Mouse (Mus musculus) midbrain, embryonic 10.5 days (tissue): ENCODE data around the gene Trim46. TPM values are rescaled to one million over a fixed set of nuclear protein-coding genes. Genes with fewer than 3 reads are reported as not detected.

Experiments
- DNase-seq: peaks from one replicate; pipeline ENCODE4 v3.0.0-alpha.2; 2017; ENCODE audit warnings: low spot score
- H3K27ac ChIP-seq: fragments of 300-500 bp; sonication (generic); replicated peaks from 2 replicates; pipeline ENCODE4 v1.5.1; 2016; ENCODE audit warnings: mild to moderate bottlenecking
- H3K27me3 ChIP-seq: fragments of 300-500 bp; sonication (generic); 2 replicates; pipeline ENCODE4 v1.6.1; 2016; ENCODE audit warnings: low read depth, mild to moderate bottlenecking; ENCODE audit not compliant: poor library complexity, severe bottlenecking
- H3K36me3 ChIP-seq: fragments of 300-500 bp; sonication (generic); 2 replicates; pipeline ENCODE4 v1.6.1; 2016; ENCODE audit warnings: mild to moderate bottlenecking, moderate library complexity
- H3K4me1 ChIP-seq: fragments of 300-500 bp; sonication (generic); 2 replicates; pipeline ENCODE4 v1.6.1; 2016
- H3K4me3 ChIP-seq: fragments of 300-500 bp; sonication (generic); 2 replicates; pipeline ENCODE4 v1.5.1; 2016; ENCODE audit warnings: mild to moderate bottlenecking, moderate library complexity
- H3K9me3 ChIP-seq: fragments of 300-500 bp; sonication (generic); replicated peaks from 2 replicates; pipeline ENCODE4 v1.6.1; 2016; ENCODE audit warnings: mild to moderate bottlenecking
- WGBS: fragments of 180-500 bp; shearing (Covaris S2); methylation state at CpG from one replicate; pipeline ENCODE4 v1.1.7; 2016; 5-methylcytosine and 5-hydroxymethylcytosine counted together
- polyA plus RNA-seq: library from polyadenylated mRNA; unstranded; fragments of >200 nt; fragmentation: Nextera tagmentation; extraction: Ambion mirVana; gene quantifications from 2 replicates; pipeline ENCODE4 v1.2.1, GENCODE M21; 2016

The Trim46 gene
- polyA plus RNA-seq, 1 experiment from 2014 or later: 5.7 TPM

DNA sequence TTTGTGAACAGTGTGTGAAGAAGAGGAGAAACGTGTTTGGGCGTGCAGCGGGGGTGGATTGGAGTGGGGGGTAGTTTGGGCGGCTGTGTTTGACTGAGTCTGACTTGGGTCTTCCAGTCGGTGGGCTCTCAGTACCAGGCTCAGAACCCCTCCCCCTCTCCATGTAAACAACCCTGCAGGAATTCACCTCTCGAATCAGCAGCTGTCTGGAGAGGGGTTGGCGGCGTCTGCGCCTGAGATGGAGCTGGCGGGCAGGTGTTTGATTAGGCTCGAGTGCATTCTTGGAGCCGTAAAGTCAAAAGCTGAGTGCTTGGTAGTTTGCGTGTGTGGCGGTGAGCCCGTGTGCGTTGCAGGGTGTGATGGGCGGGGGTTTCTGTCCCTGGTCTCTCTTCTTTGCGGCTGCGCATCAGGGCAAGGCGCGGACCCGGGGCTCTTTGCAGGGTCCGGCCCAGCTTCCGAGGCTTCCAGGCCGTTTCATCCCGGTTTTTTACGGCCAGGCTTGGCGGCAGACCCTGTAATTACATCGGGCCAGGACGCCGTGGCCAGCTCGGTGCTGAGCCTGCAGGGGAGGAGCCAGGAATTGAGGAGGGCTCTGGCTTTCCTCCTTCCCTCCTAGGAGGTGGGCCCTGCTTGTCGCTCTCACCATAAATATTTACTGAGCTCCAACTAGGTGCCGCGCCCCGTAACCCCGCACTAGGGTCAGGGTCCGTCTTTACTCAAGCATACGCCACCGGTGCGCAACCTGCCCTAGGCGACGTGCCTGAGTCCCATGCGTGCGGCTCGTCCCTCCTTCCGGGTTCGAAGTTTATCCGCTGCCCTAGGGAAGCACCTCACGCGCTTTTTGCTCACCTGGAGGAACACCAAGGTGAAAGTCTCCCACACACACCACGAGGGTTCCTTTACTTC, 34.8 kb upstream of the Trim46 start, which contains the start of gene Efna1:
Gene Efna1, minus strand, starts transcription at position 537 of the 906 bp plus-strand sequence.
- Histone ChIP-seq H3K27me3 (peaks cover 72% of the 10 kb centered on the region), H3K27ac (peak within 1 kb of the TSS; percentile 74), H3K4me1 (peaks cover 46% of the 10 kb centered on the region)

GRCm38 (mm10) chr3:89280050-89280605, 34.0 kb upstream of the Trim46 start:
- under 1% methylated on average over 29 of the region's 29 CpGs for WGBS
- peak; percentile 34 for DNase-seq
- peak overlapping the region; percentile 74 for H3K27ac ChIP-seq
- peaks cover 46% of the 10 kb centered on the region for H3K4me1 ChIP-seq
- no peaks in the 10 kb centered on the region for H3K9me3 ChIP-seq
- H3K4me3 ChIP-seq: peak overlapping the region; percentile 61
- H3K36me3 ChIP-seq: no peaks in the 10 kb centered on the region
- peaks cover 76% of the 10 kb centered on the region for H3K27me3 ChIP-seq

More for the DNA sequence above, 34.8 kb upstream of the Trim46 start, which contains the start of gene Efna1:
- Histone ChIP-seq H3K36me3 (no peaks in the 10 kb centered on the region), H3K9me3 (no peaks in the 10 kb centered on the region), H3K4me3 (peak within 1 kb of the TSS; percentile 61)
- DNase-seq: peak; percentile 64
- WGBS: under 1% methylated on average over 52 of the region's 52 CpGs

GRCm38 (mm10) chr3:89279153-89279890, 33.2 kb upstream of the Trim46 start:
- peak overlapping the region; percentile 74 for H3K27ac ChIP-seq
- no peaks in the 10 kb centered on the region for H3K36me3 ChIP-seq
- no peaks in the 10 kb centered on the region for H3K9me3 ChIP-seq
- 2% methylated on average over 35 of the region's 35 CpGs for WGBS
- DNase-seq: peak; percentile 76
- H3K4me3 ChIP-seq: peak overlapping the region; percentile 61
- peaks cover 46% of the 10 kb centered on the region for H3K4me1 ChIP-seq
- H3K27me3 ChIP-seq: peaks cover 72% of the 10 kb centered on the region

DNA sequence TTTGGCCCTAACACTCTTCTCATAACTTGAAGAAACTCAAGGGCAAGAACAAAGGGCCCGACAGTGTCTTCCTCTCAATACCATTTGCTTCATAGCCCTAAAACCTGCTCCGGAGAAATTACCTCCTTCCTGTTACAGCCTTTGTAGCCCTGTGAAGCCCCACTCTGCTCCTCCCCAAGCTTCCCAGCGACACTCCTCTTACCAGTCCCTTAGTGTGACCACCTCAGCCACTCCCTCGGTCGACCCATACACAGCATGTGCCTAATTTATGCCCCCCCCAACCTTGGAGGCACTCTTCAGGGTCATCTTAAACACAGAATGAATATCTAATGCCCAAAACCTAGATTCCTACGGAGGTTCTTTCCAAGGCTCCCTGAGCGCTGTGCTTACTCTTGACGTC, 32.5 kb upstream of the Trim46 start:
- Histone ChIP-seq H3K27me3 (peaks cover 72% of the 10 kb centered on the region), H3K4me1 (peaks cover 46% of the 10 kb centered on the region), H3K4me3 (peak overlapping the region; percentile 61), H3K36me3 (no peaks in the 10 kb centered on the region), H3K27ac (no peak overlapping the region), H3K9me3 (no peaks in the 10 kb centered on the region)
- no peak for DNase-seq
- 23% methylated on average over 8 of the region's 8 CpGs for WGBS

- WGBS: 61% methylated on average over 7 of the region's 7 CpGs
- no peaks in the 10 kb centered on the region for H3K9me3 ChIP-seq
- peaks cover 72% of the 10 kb centered on the region for H3K27me3 ChIP-seq
- 0 out of 2 replicates have a peak overlapping the region, but pooled peaks have one; percentile 5 for H3K4me3 ChIP-seq
- no peak for DNase-seq
- peaks cover 46% of the 10 kb centered on the region for H3K4me1 ChIP-seq
- no peaks in the 10 kb centered on the region for H3K36me3 ChIP-seq
- no peak overlapping the region for H3K27ac ChIP-seq
Observed at GRCm38 (mm10) chr3:89278107-89278506, 32.0 kb upstream of the Trim46 start.

DNA sequence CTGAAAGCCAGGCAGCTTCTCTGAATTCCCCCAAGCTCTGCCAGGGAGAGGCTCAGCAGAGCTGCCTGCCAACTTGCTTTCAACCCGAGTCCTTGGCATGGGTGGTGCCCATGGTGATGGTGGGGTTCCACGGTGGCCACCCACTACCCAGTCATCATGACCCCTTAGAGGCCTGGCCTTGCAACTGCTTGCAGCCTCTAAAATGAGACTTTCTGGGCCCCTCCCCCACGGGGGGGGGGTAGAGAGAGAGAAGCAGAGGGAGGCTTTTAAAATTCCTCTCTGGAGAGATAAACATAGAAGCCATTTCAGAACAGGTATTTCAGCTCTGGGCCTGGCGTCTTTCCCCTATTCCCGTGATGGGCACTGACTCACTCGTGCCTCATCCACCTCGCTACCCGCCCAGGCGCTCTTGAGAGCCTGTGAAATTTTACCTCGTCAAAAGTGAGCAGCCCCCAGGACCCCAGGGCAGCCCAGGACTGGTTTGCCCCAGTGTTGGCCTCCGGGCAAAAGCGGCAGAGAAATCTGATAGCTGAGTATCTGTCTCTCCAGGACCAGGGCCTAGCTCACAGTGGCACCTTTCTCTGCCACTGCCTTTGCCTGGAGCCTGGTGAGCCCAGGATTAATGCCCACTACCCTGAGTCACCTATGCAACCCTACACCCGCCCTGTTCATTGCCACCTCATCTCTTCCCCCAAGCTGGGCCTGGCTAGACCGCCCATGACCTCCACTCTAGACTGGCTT, 31.3 kb upstream of the Trim46 start:
- peaks cover 46% of the 10 kb centered on the region for H3K4me1 ChIP-seq
- no peaks in the 10 kb centered on the region for H3K9me3 ChIP-seq
- no peak for DNase-seq
- 57% methylated on average over 14 of the region's 14 CpGs for WGBS
- no peaks in the 10 kb centered on the region for H3K36me3 ChIP-seq
- H3K27me3 ChIP-seq: peaks cover 72% of the 10 kb centered on the region
- H3K27ac ChIP-seq: peak overlapping the region; percentile 25; the same call in 1 of the 2 replicates
- H3K4me3 ChIP-seq: peak overlapping the region; percentile 22

DNA sequence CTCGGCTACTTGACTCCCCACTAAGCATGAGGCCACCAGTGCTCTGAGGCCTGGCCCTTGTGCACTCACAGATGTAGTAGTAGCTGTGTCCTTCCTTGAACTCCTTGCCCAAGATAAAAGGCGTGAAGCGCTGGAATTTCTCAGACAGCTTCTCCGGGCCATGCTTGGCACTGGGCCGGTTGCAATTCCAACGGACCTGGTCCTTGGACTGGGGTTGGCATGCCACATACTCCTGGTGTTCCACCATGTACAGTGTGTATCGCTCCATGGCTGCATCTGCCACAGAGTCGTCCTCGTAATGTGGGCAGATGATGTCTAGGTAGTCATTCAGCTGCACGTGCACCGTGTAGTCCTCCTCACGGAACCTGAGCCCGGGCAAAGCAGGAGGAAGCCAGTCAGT, 30.0 kb upstream of the Trim46 start:
- Histone ChIP-seq H3K4me1 (peaks cover 33% of the 10 kb centered on the region), H3K9me3 (no peaks in the 10 kb centered on the region), H3K27me3 (peaks cover 73% of the 10 kb centered on the region), H3K4me3 (no peak overlapping the region), H3K27ac (no peak overlapping the region), H3K36me3 (no peaks in the 10 kb centered on the region)
- 90% methylated on average over 13 of the region's 13 CpGs for WGBS
- DNase-seq: no peak

- Histone ChIP-seq H3K4me3 (no peak overlapping the region), H3K27ac (no peak overlapping the region; the same call in 1 of the 2 replicates), H3K4me1 (peaks cover 39% of the 10 kb centered on the region), H3K9me3 (no peaks in the 10 kb centered on the region), H3K36me3 (peaks cover 5% of the 10 kb centered on the region; the same call in 1 of the 2 replicates), H3K27me3 (peaks cover 54% of the 10 kb centered on the region)
- 77% methylated on average over 6 of the region's 6 CpGs for WGBS
- no peak for DNase-seq
Observed at GRCm38 (mm10) chr3:89271760-89272159, 25.7 kb upstream of the Trim46 start.

DNA sequence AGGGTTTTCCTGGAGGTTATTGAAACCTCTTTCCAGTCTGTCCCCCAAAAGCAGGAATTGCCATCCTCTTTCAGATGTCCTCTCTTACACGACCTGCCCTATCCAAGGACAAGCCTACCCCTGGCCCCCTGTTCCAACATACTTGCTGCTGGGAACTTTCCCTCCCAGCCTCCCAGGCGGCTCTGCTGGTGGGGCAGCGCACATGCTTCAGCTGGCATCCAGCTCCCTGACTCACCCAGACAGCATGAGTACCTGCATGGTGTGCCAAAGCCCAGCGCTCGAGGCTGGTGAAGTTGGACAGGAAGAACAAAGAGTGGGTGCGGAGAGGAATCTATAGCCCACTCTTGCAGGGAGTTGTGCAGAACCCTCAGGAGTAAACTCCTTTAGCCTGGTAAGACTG, 24.8 kb upstream of the Trim46 start:
- peak overlapping the region; percentile 86 for H3K27ac ChIP-seq
- H3K9me3 ChIP-seq: no peaks in the 10 kb centered on the region
- peak overlapping the region; percentile 66 for H3K4me3 ChIP-seq
- no peak for DNase-seq
- H3K4me1 ChIP-seq: peaks cover 44% of the 10 kb centered on the region
- WGBS: 72% methylated on average over 6 of the region's 6 CpGs
- H3K27me3 ChIP-seq: peaks cover 46% of the 10 kb centered on the region
- peaks cover 5% of the 10 kb centered on the region; the same call in 1 of the 2 replicates for H3K36me3 ChIP-seq

GRCm38 (mm10) chr3:89270051-89270755, 24.1 kb upstream of the Trim46 start, which contains the start of gene Slc50a1:
Gene Slc50a1 (minus strand): TSS chr3:89270570.
- Histone ChIP-seq H3K27ac (peak within 1 kb of the TSS; percentile 86), H3K4me3 (peak within 1 kb of the TSS; percentile 66), H3K9me3 (no peaks in the 10 kb centered on the region), H3K4me1 (peaks cover 45% of the 10 kb centered on the region), H3K27me3 (peaks cover 42% of the 10 kb centered on the region), H3K36me3 (peaks cover 5% of the 10 kb centered on the region; the same call in 1 of the 2 replicates)
- WGBS: 6% methylated on average over 39 of the region's 39 CpGs
- peak; percentile 78 for DNase-seq

- DNase-seq: no peak
- Histone ChIP-seq H3K27me3 (peaks cover 42% of the 10 kb centered on the region), H3K9me3 (no peaks in the 10 kb centered on the region), H3K4me1 (peaks cover 45% of the 10 kb centered on the region), H3K36me3 (peaks cover 5% of the 10 kb centered on the region; the same call in 1 of the 2 replicates), H3K27ac (no peak overlapping the region), H3K4me3 (peak overlapping the region; percentile 23; the same call in 1 of the 2 replicates)
- 51% methylated on average over 8 of the region's 8 CpGs for WGBS
Observed at GRCm38 (mm10) chr3:89268916-89269315, 22.8 kb upstream of the Trim46 start.
